Comparison of ENCODE assay signal across 8 mouse cellular contexts in genomic region chr1:171501636-171502080, GRCm38 (mm10). TPM values are rescaled to one million over a fixed set of nuclear protein-coding genes. Genes with fewer than 3 reads are reported as not detected.
DNase-seq lines count a peak whose midpoint lies in the region; TF ChIP-seq lines count a peak whose summit lies in the region.

No protein-coding gene starts in this region.

- DNase-seq in left cerebral cortex, adult 2 months (ENCODE audit: extremely low spot score in 1 of 2, low spot score in 2 of 2): no peak
- no peak for DNase-seq in left cerebral cortex, adult 8-10 months (ENCODE audit: low spot score in 2 of 2)
- DNase-seq in cerebellum, postnatal 10 days: peak; percentile 44 to 57
- peak; percentile 26 for DNase-seq in heart, adult 8-10 months (ENCODE audit: low spot score)
- DNase-seq in kidney, adult 9 months: peak; percentile 63
- DNase-seq in lung, postnatal 25 days (ENCODE audit: low spot score): peak; percentile 29
- DNase-seq in thymus, postnatal 25 days: peak; percentile 18
- DNase-seq in gastrocnemius, postnatal 4 days (ENCODE audit: low spot score in 2 of 2): no peak

- H3K27ac ChIP-seq in left cerebral cortex, adult 2 months: no peak overlapping the region

- no peak overlapping the region for H3K4me3 ChIP-seq in left cerebral cortex, adult 2 months

- TF ChIP-seq CTCF in left cerebral cortex, adult 2 months (IDR thresholded peaks at IDR 0.05): peak; percentile 68

- intact Hi-C loops in left cerebral cortex, adult 2 months (cut with DNase I): loop anchor here (5.0 kb wide), 1 partner anchor 66 kb away; no protein-coding TSS in a partner anchor

RNA-seq across cellular contexts. Expression of gene Alyref2, which starts 1.6 kb away (rescaled TPM):
- total RNA-seq in left cerebral cortex, adult 2 months (2021): 1 to 10 TPM; 4.9 to 5.4 TPM
- total RNA-seq in left cerebral cortex, adult 8-10 months (2022): 1 to 10 TPM; 4.2 to 6.5 (median 4.6) TPM
- 1 to 10 TPM; 1.8 to 2.8 (median 2.1) TPM for total RNA-seq in heart, adult 8-10 months (2022)
- total RNA-seq in gastrocnemius, postnatal 4 days (2021): 1 to 10 TPM; 3.7 to 4.2 TPM

RNA-seq across cellular contexts. Expression of gene Itln1, which starts 33.4 kb away (rescaled TPM):
- total RNA-seq in left cerebral cortex, adult 2 months (2021): not detected
- total RNA-seq in left cerebral cortex, adult 8-10 months (2022): not detected
- not detected for total RNA-seq in heart, adult 8-10 months (2022)
- not detected for total RNA-seq in gastrocnemius, postnatal 4 days (2021)

RNA-seq across cellular contexts. Expression of gene Cd244a, which starts 57.3 kb away (rescaled TPM):
- total RNA-seq in left cerebral cortex, adult 2 months (2021): not detected
- under 1 TPM; 0.13 to 0.93 (median 0.41) TPM for total RNA-seq in left cerebral cortex, adult 8-10 months (2022)
- total RNA-seq in heart, adult 8-10 months (2022): 1 to 10 TPM in 1 of 4 experiments, under 1 TPM in 3; 0.09 to 1.3 (median 0.17) TPM
- under 1 TPM in 1 of 2 experiments, not detected in 1; 0.23 TPM for total RNA-seq in gastrocnemius, postnatal 4 days (2021)

Comparison
In these comparisons a context has a peak if more than half of its experiments do, and no peak if none do; other contexts are left out.
1. DNase-seq: peak in cerebellum, postnatal 10 days (2 of 2), heart, adult 8-10 months (single experiment), kidney, adult 9 months (single experiment), lung, postnatal 25 days (single experiment) and thymus, postnatal 25 days (single experiment); none in left cerebral cortex, adult 2 months (0 of 2), left cerebral cortex, adult 8-10 months (0 of 2) and gastrocnemius, postnatal 4 days (0 of 2).